Mouse (Mus musculus) lung, adult 18-20 months (tissue): Measurements from ENCODE around the gene Noxa1.

Experiments used
- DNase-seq, 2 experiments: peaks; one replicate each; pipeline ENCODE4 v3.0.0; 2022; ENCODE audit warnings: mixed read lengths in 2 of 2

Noxa1 gene

DNA sequence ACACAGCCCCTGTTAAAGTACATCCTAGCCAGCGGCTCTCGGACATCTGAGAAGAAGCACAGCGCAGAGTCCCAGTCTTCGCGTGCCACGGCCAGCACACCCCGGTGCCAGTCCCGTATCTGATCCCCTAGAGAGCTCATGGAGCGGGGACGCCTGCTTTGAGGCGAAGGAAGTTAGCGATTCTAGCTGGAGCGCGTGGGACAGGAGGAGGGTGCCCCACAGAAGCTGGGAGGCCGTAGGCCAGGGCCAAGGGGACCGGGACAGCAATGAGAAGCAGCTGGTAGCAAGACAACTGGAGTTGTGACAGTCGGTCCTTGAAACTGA lies 202 bp downstream of the Noxa1 start:
- DNase-seq = no peak

DNA sequence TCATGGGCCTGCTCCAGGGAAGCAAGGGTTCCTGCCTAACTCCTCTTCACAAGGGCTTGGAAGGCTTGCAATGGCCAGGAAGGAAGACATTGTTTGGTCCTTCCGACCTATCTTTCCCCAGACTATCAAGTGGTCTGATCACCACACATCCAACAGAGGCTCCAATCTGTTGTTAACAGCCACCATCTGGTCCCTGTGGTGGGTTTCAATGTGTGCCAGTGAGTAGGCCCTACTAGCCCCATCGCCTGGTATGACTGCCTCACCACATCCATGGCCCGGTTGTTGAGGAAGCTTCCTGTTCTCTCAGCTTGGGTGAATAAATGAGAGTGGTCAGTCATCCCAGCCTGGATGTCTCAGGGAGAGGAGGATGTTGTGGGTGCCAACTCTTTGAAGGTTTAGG lies 6.3 kb downstream of the Noxa1 start:
- no peak for DNase-seq

DNA sequence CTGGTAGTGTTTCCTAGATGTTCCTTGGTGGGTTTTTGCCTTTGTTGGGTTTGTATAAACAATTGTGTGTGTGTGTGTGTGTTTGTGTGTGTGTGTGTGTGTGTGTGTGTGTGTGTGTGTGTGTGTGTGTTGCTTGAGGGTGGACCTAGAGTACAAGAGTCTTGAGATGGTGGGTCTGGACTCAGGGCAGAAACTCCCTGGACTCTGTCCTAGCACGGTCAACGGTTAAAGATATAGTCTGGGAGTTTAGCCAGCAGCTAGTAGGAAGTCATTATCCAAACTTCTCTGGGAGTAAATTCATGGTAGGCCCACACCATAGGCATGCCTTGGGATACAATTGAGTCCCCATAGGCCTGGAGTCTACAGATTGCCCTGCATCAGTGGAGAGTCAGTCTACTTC lies 7.1 kb downstream of the Noxa1 start:
- DNase-seq = no peak

- DNase-seq = no peak
Observed at GRCm38 (mm10) chr2:25085571-25085970, 9.4 kb downstream of the Noxa1 start.

DNA sequence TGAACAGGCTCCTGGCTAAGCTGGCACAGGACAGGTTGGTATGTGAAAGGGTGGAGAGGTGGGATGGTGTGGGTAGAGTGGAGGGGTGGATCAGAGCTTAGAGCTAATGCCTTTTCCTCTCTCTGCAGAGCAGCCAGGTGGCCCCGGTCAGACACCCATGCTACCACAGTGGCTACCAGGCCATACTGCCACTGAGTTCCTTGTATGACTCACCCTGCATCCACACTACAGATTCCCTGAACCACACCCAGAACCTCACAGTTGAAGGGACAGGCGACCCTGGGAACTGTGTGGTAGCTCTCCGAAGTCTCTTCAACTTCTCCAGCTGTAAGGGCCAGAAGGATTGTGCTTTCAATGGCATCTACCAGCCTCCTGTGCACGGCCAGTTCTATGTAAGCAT lies 11.3 kb downstream of the Noxa1 start:
- no peak for DNase-seq

- no peak for DNase-seq
Observed at GRCm38 (mm10) chr2:25080076-25080475, 14.9 kb downstream of the Noxa1 start, which contains the start of gene Entpd8. Gene Entpd8, plus strand, starts transcription at chr2:25080304.

- DNase-seq = no peak
Observed at GRCm38 (mm10) chr2:25078967-25079366, 16.0 kb downstream of the Noxa1 start.

GRCm38 (mm10) chr2:25075506-25075905 lies 19.4 kb downstream of the Noxa1 start:
- DNase-seq = no peak

DNA sequence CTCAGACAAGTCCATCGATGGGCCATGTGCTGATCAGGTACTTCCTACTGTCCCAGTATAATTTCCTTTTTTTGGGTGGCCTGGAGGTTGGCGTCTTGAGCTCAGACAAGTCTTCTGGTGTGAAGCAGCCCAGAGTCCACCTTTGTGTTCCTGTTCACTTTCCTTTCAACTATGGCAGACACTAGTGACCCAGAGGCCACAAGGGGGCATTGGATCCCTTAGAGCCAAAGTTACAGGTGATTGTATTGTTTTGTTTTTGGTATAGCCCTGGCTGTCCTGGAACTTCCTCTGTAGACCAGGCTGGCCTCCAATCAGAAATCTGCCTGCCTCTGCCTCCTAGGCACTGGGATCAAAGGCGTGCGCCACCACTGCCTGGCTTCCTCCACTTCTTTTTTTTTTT lies 22.6 kb downstream of the Noxa1 start:
- DNase-seq = no peak

GRCm38 (mm10) chr2:25069537-25069936 lies 25.4 kb downstream of the Noxa1 start:
- DNase-seq = no peak

GRCm38 (mm10) chr2:25066552-25066951 lies 28.4 kb downstream of the Noxa1 start:
- no peak for DNase-seq

- no peak for DNase-seq
Observed at GRCm38 (mm10) chr2:25065537-25065936, 29.4 kb downstream of the Noxa1 start.

GRCm38 (mm10) chr2:25064285-25064684 lies 30.7 kb downstream of the Noxa1 start:
- DNase-seq = no peak

GRCm38 (mm10) chr2:25063523-25063922 lies 31.4 kb downstream of the Noxa1 start:
- DNase-seq = no peak

DNA sequence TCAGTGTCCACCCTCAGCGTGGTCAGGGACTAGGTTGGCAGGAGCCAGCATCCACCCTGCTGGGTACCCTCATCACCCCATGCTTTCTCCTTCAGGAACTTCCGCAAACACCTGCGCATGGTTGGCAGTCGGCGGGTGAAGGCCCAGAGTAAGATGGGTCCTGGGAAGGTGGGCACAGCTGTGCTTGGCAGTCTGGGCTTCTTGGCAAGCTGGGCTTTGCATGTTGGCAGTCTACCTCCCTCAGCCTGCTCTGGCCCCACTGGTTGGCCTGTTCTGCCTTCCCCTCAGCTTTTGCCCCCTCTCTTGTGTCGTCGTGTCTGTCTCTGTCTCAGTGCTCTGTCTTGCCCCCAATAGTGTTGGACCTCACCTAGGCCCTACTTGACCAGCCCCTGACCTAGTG lies 36.0 kb downstream of the Noxa1 start:
- DNase-seq = no peak

GRCm38 (mm10) chr2:25055409-25056155 lies 39.4 kb downstream of the Noxa1 start:
- DNase-seq = no peak

DNA sequence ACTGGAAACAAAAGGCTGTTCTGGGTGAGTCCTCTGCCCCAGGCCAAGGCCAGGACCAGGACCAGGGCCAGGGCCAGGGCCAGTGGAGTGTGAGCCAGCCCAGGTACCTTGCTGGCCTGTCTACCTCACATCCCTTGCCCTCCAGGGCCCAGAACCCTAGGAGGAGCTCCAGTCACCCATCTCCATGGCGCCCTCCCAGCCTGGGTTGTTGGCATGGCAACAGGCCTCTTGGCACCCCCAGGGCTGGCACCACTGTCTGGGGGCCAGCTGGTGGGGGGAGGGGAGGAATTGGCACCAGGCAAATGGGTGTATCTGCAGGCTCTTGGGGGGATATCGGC lies 39.9 kb downstream of the Noxa1 start:
- peak in 1 of 2 experiments; percentile 19 for DNase-seq

DNA sequence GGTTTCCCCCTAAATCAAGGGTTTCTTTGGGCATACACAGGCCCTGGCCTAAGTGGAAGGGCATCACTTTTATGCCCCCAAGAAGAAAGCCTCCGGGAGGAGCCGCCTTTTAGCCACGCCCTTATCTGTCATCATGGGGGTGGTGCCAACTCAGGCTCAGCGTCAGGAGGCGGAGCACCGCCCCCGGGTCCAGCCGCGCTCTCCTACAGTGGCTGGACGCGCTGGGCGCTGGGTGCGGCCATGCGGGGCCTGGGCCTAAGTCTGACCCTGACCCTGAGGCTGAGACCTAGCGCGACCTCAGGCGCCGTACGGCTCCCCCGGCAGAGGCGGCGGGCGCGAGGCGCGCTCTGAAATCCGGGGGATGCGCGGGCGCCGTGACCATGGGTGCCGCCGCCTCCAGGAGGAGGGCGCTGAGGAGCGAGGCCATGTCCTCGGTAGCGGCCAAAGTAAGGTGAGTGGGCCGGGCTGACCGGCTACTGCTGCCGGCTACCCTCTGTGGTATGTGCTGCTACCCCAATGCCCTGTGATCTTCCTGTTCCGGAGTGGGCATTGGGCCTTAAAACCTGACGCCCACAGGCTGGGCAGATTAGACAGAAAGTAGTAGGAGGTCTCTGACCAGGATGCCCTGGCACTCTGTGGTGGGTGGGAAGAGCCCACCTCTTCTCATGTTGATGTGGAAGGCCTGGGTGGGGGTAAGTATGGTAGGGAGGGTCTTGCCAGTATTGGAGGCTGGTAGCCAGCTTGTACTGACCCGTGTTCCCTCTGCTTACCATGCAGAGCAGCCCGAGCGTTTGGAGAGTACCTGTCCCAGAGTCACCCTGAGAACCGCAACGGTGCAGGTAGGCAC lies 40.5 kb downstream of the Noxa1 start, which contains the start of gene Nsmf:
TSS of gene Nsmf (plus strand) at position 135 of the 847 bp plus-strand sequence.
- DNase-seq = peak; percentile 86 to 90

- no peak for DNase-seq
Observed at GRCm38 (mm10) chr2:25053101-25053500, 41.8 kb downstream of the Noxa1 start.

DNA sequence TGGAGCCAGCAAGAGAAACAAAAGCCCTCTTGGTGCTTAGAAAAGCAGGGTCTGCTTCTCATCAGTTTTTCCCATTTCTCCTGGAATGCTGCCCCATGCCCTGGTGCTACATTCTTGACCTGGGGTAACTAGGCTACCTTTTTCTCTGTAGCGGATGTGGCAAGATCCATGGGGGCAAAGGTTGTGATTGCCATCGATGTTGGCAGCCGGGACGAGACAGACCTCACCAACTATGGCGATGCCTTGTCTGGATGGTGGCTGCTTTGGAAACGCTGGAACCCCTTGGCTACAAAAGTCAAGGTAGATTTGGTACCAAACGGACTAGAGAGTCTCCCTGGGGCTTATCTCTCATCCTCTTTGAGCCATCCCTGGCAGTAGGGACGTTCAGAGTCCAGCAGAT lies 43.5 kb downstream of the Noxa1 start:
- DNase-seq = no peak

- DNase-seq = no peak
Observed at GRCm38 (mm10) chr2:25050921-25051320, 44.0 kb downstream of the Noxa1 start.

- DNase-seq = no peak
Observed at GRCm38 (mm10) chr2:25040089-25040488, 54.9 kb downstream of the Noxa1 start.
